9 mouse cellular contexts compared by ENCODE assay signal in the genomic region with DNA sequence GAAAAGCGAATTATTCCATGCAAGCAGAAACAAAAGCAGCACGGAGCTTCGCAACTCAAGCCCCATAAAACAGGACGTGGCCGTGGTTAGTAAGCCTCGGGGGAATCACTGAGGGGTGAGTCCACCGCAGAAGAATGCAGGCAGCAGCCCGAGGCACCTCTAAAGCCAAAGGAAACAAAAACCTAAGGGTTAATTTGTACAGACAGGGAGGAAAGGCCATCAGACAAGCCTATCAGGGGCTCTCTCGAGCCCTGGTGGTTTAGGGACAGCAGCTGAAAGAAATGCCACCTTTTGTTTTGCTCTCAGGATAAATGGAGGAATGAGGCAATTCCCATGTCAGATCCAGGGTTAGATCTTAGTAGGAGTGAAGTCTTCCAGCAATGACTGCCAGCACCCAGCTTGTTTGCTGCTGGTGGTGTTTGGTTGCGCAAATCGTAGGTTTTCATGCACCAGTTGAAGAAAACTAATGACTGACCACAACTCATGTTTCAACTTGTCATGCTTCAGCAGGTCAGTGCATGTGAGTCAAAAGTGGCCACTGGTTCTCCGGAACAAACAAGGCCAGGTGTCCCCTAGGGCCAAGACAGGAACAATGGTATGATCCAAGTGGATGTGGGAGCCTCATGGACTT.
A peak's percentile ranks its signal among the peaks of the same experiment; 100 is the strongest.
DNase-seq lines count a peak whose midpoint lies in the region; ATAC-seq and TF ChIP-seq lines count a peak whose summit lies in the region.
"Had no signal": no experiment of that assay in that cellular context is flagged by ENCODE, and none has a peak within 500 bp of the region (broad histone marks: within the 10 kb centered on the region; RNA-seq: fewer than 3 reads in every experiment).

No protein-coding gene starts in this region.

- H3K4me1 ChIP-seq in lung, embryonic 15.5 days: no peaks in the 10 kb centered on the region
- no peaks in the 10 kb centered on the region for H3K4me1 ChIP-seq in lung, adult 2 months (ENCODE audit: control insufficient read depth, insufficient read depth, low read length)
- H3K4me1 ChIP-seq in kidney, embryonic 15.5 days: peaks cover 16% of the 10 kb centered on the region

- no peak for ATAC-seq in lung, embryonic 15.5 days (ENCODE audit: borderline replicate concordance, extremely low read depth, low FRiP score, low TSS enrichment)
- ATAC-seq in kidney, embryonic 15.5 days (replicated peaks; ENCODE audit: low FRiP score): peak; percentile 74
- no peak for ATAC-seq in monocyte, adult 5-6 weeks (replicated peaks; ENCODE audit: insufficient number of reproducible peaks, low FRiP score, low TSS enrichment, poor library complexity, severe bottlenecking)

- no peak overlapping the region for H3K27ac ChIP-seq in lung, embryonic 15.5 days
- H3K27ac ChIP-seq in kidney, embryonic 15.5 days: peak overlapping the region; percentile 90
- H3K27ac ChIP-seq: liver, embryonic 14.5 days had no signal

- H3K36me3 ChIP-seq in lung, embryonic 15.5 days: no peaks in the 10 kb centered on the region
- no peaks in the 10 kb centered on the region for H3K36me3 ChIP-seq in kidney, embryonic 15.5 days

- H3K4me3 ChIP-seq in lung, embryonic 15.5 days: no peak overlapping the region
- no peak overlapping the region for H3K4me3 ChIP-seq in lung, adult 2 months (replicated peaks; ENCODE audit: extremely low read depth, low read depth, low read length)
- 0 out of 2 replicates have a peak overlapping the region, but pooled peaks have one; percentile 11 for H3K4me3 ChIP-seq in kidney, embryonic 15.5 days (replicated peaks)

- H3K9me3 ChIP-seq in lung, embryonic 15.5 days: no peaks in the 10 kb centered on the region
- no peaks in the 10 kb centered on the region for H3K9me3 ChIP-seq in kidney, embryonic 15.5 days (replicated peaks)

- no peaks in the 10 kb centered on the region for H3K27me3 ChIP-seq in lung, embryonic 15.5 days
- H3K27me3 ChIP-seq in kidney, embryonic 15.5 days: no peaks in the 10 kb centered on the region

- no peak for TF ChIP-seq CTCF in lung, adult 2 months (IDR thresholded peaks at IDR 0.05; ENCODE audit: insufficient read depth, low read length)

- no peak overlapping the region for H3K9ac ChIP-seq in lung, embryonic 15.5 days
- H3K9ac ChIP-seq in kidney, embryonic 15.5 days: no peak overlapping the region
- H3K9ac ChIP-seq: liver, embryonic 14.5 days had no signal

- DNase-seq in lung, adult 2 months: no peak
- peak; percentile 49 for DNase-seq in gastrocnemius, postnatal 25 days
- peak; percentile 36 for DNase-seq in retina, postnatal 1 day
- no peak for DNase-seq in layer of hippocampus, adult 11-12 months (ENCODE audit: low spot score)
- no peak for DNase-seq in spleen, adult 18-20 months

- WGBS in lung, embryonic 15.5 days: 34% methylated on average over 12 of the region's 12 CpGs
- 33% methylated on average over 12 of the region's 12 CpGs for WGBS in lung, adult 2 months
- WGBS in kidney, embryonic 15.5 days: 7% methylated on average over 12 of the region's 12 CpGs

- peak overlapping the region; percentile 44 for H3K4me2 ChIP-seq in lung, embryonic 15.5 days
- H3K4me2 ChIP-seq in kidney, embryonic 15.5 days: peak overlapping the region; percentile 52

- no peak for TF ChIP-seq POLR2A in lung, adult 2 months (IDR thresholded peaks at IDR 0.05; ENCODE audit: borderline replicate concordance, extremely low read depth, low read depth, low read length)

Comparison
In these comparisons a context has a peak if more than half of its experiments do, and no peak if none do; other contexts are left out.
1. DNase-seq: peak in gastrocnemius, postnatal 25 days (single experiment) and retina, postnatal 1 day (single experiment); none in lung, adult 2 months (single experiment), layer of hippocampus, adult 11-12 months (single experiment) and spleen, adult 18-20 months (0 of 2).